Mouse (Mus musculus) limb, embryonic 14.5 days (tissue): ENCODE measurements at regions not wholly inside any gene's neighbourhood (a gene's known extent, or its start where the extent isn't known, plus 50 kb on each side); places are given as distances from the start of the nearest gene placed in this dataset.

ENCODE experiments used
- ATAC-seq: fragments of 200-750 bp; cut with Nextera tagmentation; 2 replicates; pipeline ENCODE4 v1.8.0; 2017; ENCODE audit warnings: low read depth, moderate number of reproducible peaks, moderate TSS enrichment; ENCODE audit not compliant: low FRiP score
- DNase-seq: peaks from one replicate; pipeline ENCODE4 v3.0.0-alpha.2; 2015; ENCODE audit warnings: low spot score
- H3K27ac ChIP-seq: fragments of 300-500 bp; sonication (generic); replicated peaks from 2 replicates; pipeline ENCODE4 v1.5.1; 2014; ENCODE audit warnings: low read depth, mild to moderate bottlenecking, low read length, moderate library complexity, mixed read lengths
- H3K27me3 ChIP-seq: fragments of 300-500 bp; sonication (generic); 2 replicates; pipeline ENCODE4 v1.6.1; 2014; ENCODE audit warnings: low read length, mixed read lengths; ENCODE audit not compliant: control insufficient read depth, insufficient read depth
- H3K36me3 ChIP-seq: fragments of 300-500 bp; sonication (generic); 2 replicates; pipeline ENCODE4 v1.6.1; 2014; ENCODE audit warnings: mild to moderate bottlenecking, low read length, moderate library complexity, mixed read lengths; ENCODE audit not compliant: control insufficient read depth, insufficient read depth
- H3K4me1 ChIP-seq: fragments of 300-500 bp; sonication (generic); 2 replicates; pipeline ENCODE4 v1.6.1; 2014; ENCODE audit warnings: antibody characterized with exemption, low read length, mixed read lengths; ENCODE audit not compliant: control insufficient read depth, insufficient read depth
- H3K4me2 ChIP-seq: fragments of 300-500 bp; sonication (generic); replicated peaks from 2 replicates; pipeline ENCODE4 v1.6.1; 2014; ENCODE audit warnings: low read depth, mild to moderate bottlenecking, low read length, moderate library complexity; ENCODE audit not compliant: severe bottlenecking
- H3K4me3 ChIP-seq: fragments of 300-500 bp; sonication (generic); replicated peaks from 2 replicates; pipeline ENCODE4 v1.5.1; 2014; ENCODE audit warnings: low read length
- H3K9ac ChIP-seq: fragments of 300-500 bp; sonication (generic); 2 replicates; pipeline ENCODE4 v1.6.1; 2014; ENCODE audit warnings: mild to moderate bottlenecking, low read depth, low read length, moderate library complexity; ENCODE audit not compliant: severe bottlenecking
- H3K9me3 ChIP-seq: fragments of 300-500 bp; sonication (generic); 2 replicates; pipeline ENCODE4 v1.6.1; 2016; ENCODE audit warnings: low read length; ENCODE audit not compliant: control insufficient read depth
- POLR2A ChIP-seq: fragments of 200-500 bp; IDR thresholded peaks from 2 replicates; pipeline ENCODE4 v1.8.0; 2012; ENCODE audit warnings: inconsistent platforms, mild to moderate bottlenecking, moderate library complexity, borderline replicate concordance; ENCODE audit not compliant: insufficient read depth, insufficient read length; ENCODE audit errors: extremely low read depth
- whole genome bisulfite sequencing: fragments of 180-500 bp; shearing (Covaris S2); extraction: QIAGEN DNeasy Blood & Tissue Kit; methylation state at CpG from one replicate; pipeline ENCODE4 v1.1.7; 2014; 5-methylcytosine and 5-hydroxymethylcytosine counted together

GRCm38 (mm10) chr5:45137198-45137973 lies 312.6 kb downstream of the Qdpr start:
- DNase-seq (peak; percentile 26), ATAC-seq (no peak)
- no peaks in the 10 kb centered on the region for H3K9me3 ChIP-seq
- H3K4me2 ChIP-seq = no peak overlapping the region
- H3K27me3 ChIP-seq = no peaks in the 10 kb centered on the region
- no peaks in the 10 kb centered on the region for H3K4me1 ChIP-seq
- no peak overlapping the region for H3K27ac ChIP-seq
- no peak overlapping the region for H3K4me3 ChIP-seq
- H3K36me3 ChIP-seq = no peaks in the 10 kb centered on the region
- WGBS = 28% methylated on average over 10 of the region's 10 CpGs
- no peak overlapping the region for H3K9ac ChIP-seq
- no peak for TF ChIP-seq POLR2A

GRCm38 (mm10) chr5:45136696-45137095 lies 313.3 kb downstream of the Qdpr start:
- no peak overlapping the region for H3K4me2 ChIP-seq
- ATAC-seq = no peak

GRCm38 (mm10) chr5:45127971-45128370 lies 322.1 kb downstream of the Qdpr start:
- WGBS = 83% methylated on average over 8 of the region's 8 CpGs
- Histone ChIP-seq H3K9ac (no peak overlapping the region), H3K4me3 (no peak overlapping the region), H3K36me3 (no peaks in the 10 kb centered on the region), H3K4me1 (no peaks in the 10 kb centered on the region), H3K27me3 (no peaks in the 10 kb centered on the region), H3K4me2 (no peak overlapping the region), H3K9me3 (no peaks in the 10 kb centered on the region), H3K27ac (no peak overlapping the region)
- no peak for TF ChIP-seq POLR2A
- no peak for ATAC-seq
- no peak for DNase-seq

More at GRCm38 (mm10) chr5:45136696-45137095, 313.3 kb downstream of the Qdpr start:
- Histone ChIP-seq H3K27ac (no peak overlapping the region), H3K4me1 (no peaks in the 10 kb centered on the region), H3K36me3 (no peaks in the 10 kb centered on the region), H3K4me3 (no peak overlapping the region), H3K9ac (no peak overlapping the region), H3K27me3 (no peaks in the 10 kb centered on the region), H3K9me3 (no peaks in the 10 kb centered on the region)
- TF ChIP-seq POLR2A = no peak
- DNase-seq = no peak
- 60% methylated on average over 3 of the region's 3 CpGs for WGBS

GRCm38 (mm10) chr5:45121751-45122280 lies 322.3 kb upstream of the Ldb2 start:
- no peak overlapping the region for H3K4me2 ChIP-seq
- H3K9me3 ChIP-seq = no peaks in the 10 kb centered on the region
- H3K27ac ChIP-seq = no peak overlapping the region
- no peaks in the 10 kb centered on the region for H3K27me3 ChIP-seq
- DNase-seq = peak; percentile 23
- WGBS = 61% methylated on average over 2 of the region's 2 CpGs
- H3K4me1 ChIP-seq = 0 out of 2 replicates have a peak, but pooled peaks cover 6% of the 10 kb centered on the region
- no peak overlapping the region for H3K4me3 ChIP-seq
- H3K9ac ChIP-seq = no peak overlapping the region
- ATAC-seq = peak; percentile 60; the same call in 1 of the 2 replicates
- no peaks in the 10 kb centered on the region for H3K36me3 ChIP-seq
- TF ChIP-seq POLR2A = no peak

GRCm38 (mm10) chr5:45119757-45120156 lies 320.3 kb upstream of the Ldb2 start:
- no peak for TF ChIP-seq POLR2A
- Histone ChIP-seq H3K4me1 (peaks cover 10% of the 10 kb centered on the region; the same call in 1 of the 2 replicates), H3K4me3 (no peak overlapping the region), H3K4me2 (no peak overlapping the region), H3K36me3 (no peaks in the 10 kb centered on the region), H3K9me3 (no peaks in the 10 kb centered on the region), H3K27ac (no peak overlapping the region), H3K27me3 (no peaks in the 10 kb centered on the region), H3K9ac (no peak overlapping the region)
- DNase-seq = no peak
- 89% methylated on average over 2 of the region's 2 CpGs for WGBS
- no peak for ATAC-seq
